Mouse (Mus musculus) E14TG2a.4 (cell line): ENCODE measurements around the gene Tango6.
"Not testable (repeated sequence)": the region's sequence is repeated elsewhere in the genome, so short reads cannot be mapped to it uniquely, and the experiment has no call there.

Source experiments
- H3K27me3 ChIP-seq: 2 replicates; pipeline ENCODE4 v1.6.1; 2014; ENCODE audit warnings: low read length, control low read depth; ENCODE audit not compliant: insufficient read depth
- H3K36me3 ChIP-seq: 2 replicates; pipeline ENCODE4 v1.6.1; 2014; ENCODE audit warnings: low read length, control low read depth; ENCODE audit not compliant: insufficient read depth
- H3K4me1 ChIP-seq: replicated peaks from 2 replicates; pipeline ENCODE4 v1.6.1; 2014; ENCODE audit warnings: low read depth, low read length, control low read depth
- H3K4me3 ChIP-seq: replicated peaks from 2 replicates; pipeline ENCODE4 v1.5.1; 2014; ENCODE audit warnings: mild to moderate bottlenecking, low read length
- H3K9me3 ChIP-seq: 2 replicates; pipeline ENCODE4 v1.6.1; 2014; ENCODE audit warnings: low read length, control low read depth
- CTCF ChIP-seq: conservative IDR thresholded peaks from 2 replicates; pipeline ENCODE4 v1.5.1; 2014; ENCODE audit warnings: low read length
- NANOG ChIP-seq: IDR thresholded peaks from 2 replicates; pipeline ENCODE4 v1.6.1; 2014; ENCODE audit warnings: borderline replicate concordance, low read length, mixed read lengths
- POU5F1 ChIP-seq: IDR thresholded peaks from 2 replicates; pipeline ENCODE4 v1.6.1; 2014; ENCODE audit warnings: low read length, borderline replicate concordance

Tango6 gene

GRCm38 (mm10) chr8:106770596-106771179 is 87.8 kb downstream of the Tango6 start:
- Histone ChIP-seq H3K4me3 (no peak overlapping the region), H3K27me3 (no peaks in the 10 kb centered on the region), H3K36me3 (peaks cover 22% of the 10 kb centered on the region), H3K9me3 (no peaks in the 10 kb centered on the region), H3K4me1 (peaks cover 32% of the 10 kb centered on the region)
- TF ChIP-seq POU5F1 (no peak), CTCF (no peak), NANOG (no peak)

GRCm38 (mm10) chr8:106772094-106772493 is 89.2 kb downstream of the Tango6 start:
- Histone ChIP-seq H3K4me1 (peaks cover 35% of the 10 kb centered on the region), H3K27me3 (no peaks in the 10 kb centered on the region), H3K36me3 (peaks cover 22% of the 10 kb centered on the region), H3K9me3 (no peaks in the 10 kb centered on the region), H3K4me3 (no peak overlapping the region)
- TF ChIP-seq POU5F1 (no peak), CTCF (no peak), NANOG (no peak)

- TF ChIP-seq POU5F1 (no peak), CTCF (no peak), NANOG (no peak)
- no peak overlapping the region for H3K4me3 ChIP-seq
These were observed 89.6 kb downstream of the Tango6 start for GRCm38 (mm10) chr8:106772501-106772900.

GRCm38 (mm10) chr8:106774567-106775320 is 91.9 kb downstream of the Tango6 start:
- TF ChIP-seq CTCF = no peak
- TF ChIP-seq NANOG = no peak
- TF ChIP-seq POU5F1 = no peak
- no peaks in the 10 kb centered on the region for H3K9me3 ChIP-seq

More at GRCm38 (mm10) chr8:106772501-106772900, 89.6 kb downstream of the Tango6 start:
- Histone ChIP-seq H3K27me3 (no peaks in the 10 kb centered on the region), H3K4me1 (peaks cover 38% of the 10 kb centered on the region), H3K36me3 (peaks cover 22% of the 10 kb centered on the region), H3K9me3 (no peaks in the 10 kb centered on the region)

GRCm38 (mm10) chr8:106789623-106790022 is 106.8 kb downstream of the Tango6 start:
- TF ChIP-seq CTCF (no peak), NANOG (no peak)
- no peak overlapping the region for H3K4me3 ChIP-seq
- H3K27me3 ChIP-seq = no peaks in the 10 kb centered on the region
- no peaks in the 10 kb centered on the region for H3K9me3 ChIP-seq
- 0 out of 2 replicates have a peak, but pooled peaks cover 3% of the 10 kb centered on the region for H3K36me3 ChIP-seq
- peaks cover 16% of the 10 kb centered on the region for H3K4me1 ChIP-seq

More at GRCm38 (mm10) chr8:106774567-106775320, 91.9 kb downstream of the Tango6 start:
- no peaks in the 10 kb centered on the region for H3K27me3 ChIP-seq
- H3K4me3 ChIP-seq = no peak overlapping the region
- H3K36me3 ChIP-seq = peaks cover 24% of the 10 kb centered on the region
- peaks cover 38% of the 10 kb centered on the region for H3K4me1 ChIP-seq

GRCm38 (mm10) chr8:106794820-106795219 is 112.0 kb downstream of the Tango6 start:
- TF ChIP-seq CTCF (no peak), NANOG (no peak), POU5F1 (no peak)

DNA sequence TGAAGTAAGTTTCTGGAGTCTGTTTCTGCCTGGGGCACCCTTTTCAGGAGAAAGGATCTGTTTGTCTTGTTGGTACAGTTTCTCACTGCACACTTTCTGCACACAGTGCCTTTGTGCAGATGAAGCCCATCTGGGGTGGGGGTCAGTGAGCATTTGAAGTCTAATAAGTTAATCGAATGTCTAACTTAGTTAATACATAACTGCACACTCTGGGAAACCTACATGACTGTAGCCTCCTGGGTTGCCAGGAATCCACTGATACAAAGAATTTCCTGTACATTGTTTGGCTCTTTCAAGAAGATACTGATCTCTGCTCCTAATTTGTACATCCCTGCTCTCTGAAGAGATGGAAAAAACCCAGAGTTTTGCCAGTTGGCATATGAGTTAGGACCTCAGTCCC is 117.0 kb downstream of the Tango6 start:
- Histone ChIP-seq H3K36me3 (0 out of 2 replicates have a peak, but pooled peaks cover 4% of the 10 kb centered on the region), H3K27me3 (no peaks in the 10 kb centered on the region), H3K9me3 (no peaks in the 10 kb centered on the region), H3K4me3 (no peak overlapping the region), H3K4me1 (peaks cover 21% of the 10 kb centered on the region)
- TF ChIP-seq NANOG = no peak
- TF ChIP-seq CTCF = no peak
- no peak for TF ChIP-seq POU5F1

More at GRCm38 (mm10) chr8:106794820-106795219, 112.0 kb downstream of the Tango6 start:
- Histone ChIP-seq H3K27me3 (no peaks in the 10 kb centered on the region), H3K4me3 (no peak overlapping the region), H3K9me3 (no peaks in the 10 kb centered on the region), H3K4me1 (peaks cover 4% of the 10 kb centered on the region), H3K36me3 (0 out of 2 replicates have a peak, but pooled peaks cover 3% of the 10 kb centered on the region)

DNA sequence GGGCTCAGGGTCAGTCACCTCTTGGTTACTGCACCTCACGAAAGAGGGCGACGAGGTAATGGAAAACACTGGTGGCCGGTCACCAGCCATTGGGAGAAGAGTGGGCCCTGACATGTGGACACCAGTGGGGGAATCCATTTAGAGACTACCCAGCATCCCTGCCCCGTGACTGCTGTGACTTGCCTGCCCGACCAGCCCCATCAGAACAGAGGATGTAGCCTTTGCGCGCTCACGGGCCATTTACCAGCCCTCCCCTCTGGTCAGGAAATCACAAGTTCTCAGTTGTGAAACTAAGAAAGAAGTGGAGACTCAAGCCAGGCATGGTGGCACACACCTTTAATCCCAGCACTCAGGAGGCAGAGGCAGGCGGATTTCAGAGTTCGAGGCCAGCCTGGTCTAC is 118.4 kb downstream of the Tango6 start:
- no peak for TF ChIP-seq POU5F1
- TF ChIP-seq NANOG = no peak
- no peak for TF ChIP-seq CTCF
- 0 out of 2 replicates have a peak, but pooled peaks cover 4% of the 10 kb centered on the region for H3K36me3 ChIP-seq
- peaks cover 21% of the 10 kb centered on the region for H3K4me1 ChIP-seq
- no peaks in the 10 kb centered on the region for H3K27me3 ChIP-seq
- H3K4me3 ChIP-seq = no peak overlapping the region
- H3K9me3 ChIP-seq = peaks cover 5% of the 10 kb centered on the region; the same call in 1 of the 2 replicates

GRCm38 (mm10) chr8:106802384-106803137 is 119.7 kb downstream of the Tango6 start:
- H3K9me3 ChIP-seq, H3K4me3 ChIP-seq, H3K27me3 ChIP-seq, H3K36me3 ChIP-seq: not testable (repeated sequence)
- H3K4me1 ChIP-seq = peaks cover 26% of the 10 kb centered on the region
